Mouse (Mus musculus) heart, adult 2 months (tissue): ENCODE measurements around the gene Pdgfa.

Experiments
- CTCF ChIP-seq: fragments of 200-600 bp; IDR thresholded peaks from 2 replicates; pipeline ENCODE4 v1.8.1; 2022; ENCODE audit warnings: antibody characterized with exemption, mild to moderate bottlenecking, moderate library complexity
- EP300 ChIP-seq: fragments of 200-500 bp; IDR thresholded peaks from 2 replicates; pipeline ENCODE4 v1.6.1; 2011; ENCODE audit warnings: low read depth, low read length, control low read depth; ENCODE audit not compliant: insufficient read depth
- POLR2A ChIP-seq: fragments of 200-500 bp; IDR thresholded peaks from 2 replicates; pipeline ENCODE4 v1.6.1; 2011; ENCODE audit warnings: mild to moderate bottlenecking, low read depth, low read length, control low read depth; ENCODE audit not compliant: insufficient read depth

GRCm38 (mm10) chr5:138934540-138934939 lies 62.6 kb downstream of the Pdgfa start:
- TF ChIP-seq CTCF (no peak), POLR2A (no peak), EP300 (no peak)
